Mouse (Mus musculus): ENCODE measurements around the gene Tsen2. TPM values are rescaled to one million over a fixed set of nuclear protein-coding genes. Genes with fewer than 3 reads are reported as not detected.

Gene Tsen2
- polyA plus RNA-seq, 1 experiment from 2014 or later = 24.4 TPM

- WGBS = 88% methylated on average over 3 of the region's 3 CpGs
- DNase-seq (ENCODE audit: low spot score) (no peak), ATAC-seq (ENCODE audit: low read depth) (no peak)
Measured at GRCm38 (mm10) chr6:115615983-115616382, 71.5 kb downstream of the Tsen2 start.

GRCm38 (mm10) chr6:115619818-115620217 is 75.4 kb downstream of the Tsen2 start:
- Histone ChIP-seq H3K9me3 (ENCODE audit: control insufficient read depth, low read length) (no peaks in the 10 kb centered on the region), H3K4me1 (ENCODE audit: control insufficient read depth, insufficient read depth, low read length) (no peaks in the 10 kb centered on the region), H3K27ac (replicated peaks; ENCODE audit: low read depth, low read length) (no peak overlapping the region), H3K36me3 (ENCODE audit: control insufficient read depth, insufficient read depth, low read length) (peaks cover 96% of the 10 kb centered on the region), H3K4me3 (ENCODE audit: low read depth, low read length) (no peak overlapping the region), H3K27me3 (replicated peaks; ENCODE audit: control insufficient read depth, insufficient read depth, low read length) (no peaks in the 10 kb centered on the region), H3K4me2 (ENCODE audit: low read depth, low read length) (no peak overlapping the region), H3K9ac (ENCODE audit: low read depth, low read length) (no peak overlapping the region)
- no peak for ATAC-seq (ENCODE audit: low read depth)
- WGBS = 85% methylated on average over 10 of the region's 10 CpGs
- no peak for DNase-seq (ENCODE audit: low spot score)

More at GRCm38 (mm10) chr6:115615983-115616382, 71.5 kb downstream of the Tsen2 start:
- Histone ChIP-seq H3K9ac (ENCODE audit: low read depth, low read length) (no peak overlapping the region), H3K27me3 (replicated peaks; ENCODE audit: control insufficient read depth, insufficient read depth, low read length) (no peaks in the 10 kb centered on the region), H3K27ac (replicated peaks; ENCODE audit: low read depth, low read length) (no peak overlapping the region), H3K4me2 (ENCODE audit: low read depth, low read length) (no peak overlapping the region), H3K9me3 (ENCODE audit: control insufficient read depth, low read length) (no peaks in the 10 kb centered on the region), H3K4me3 (ENCODE audit: low read depth, low read length) (no peak overlapping the region), H3K4me1 (ENCODE audit: control insufficient read depth, insufficient read depth, low read length) (no peaks in the 10 kb centered on the region), H3K36me3 (ENCODE audit: control insufficient read depth, insufficient read depth, low read length) (peaks cover 99% of the 10 kb centered on the region)

GRCm38 (mm10) chr6:115620942-115621341 is 76.5 kb downstream of the Tsen2 start:
- no peaks in the 10 kb centered on the region for H3K4me1 ChIP-seq (ENCODE audit: control insufficient read depth, insufficient read depth, low read length)

GRCm38 (mm10) chr6:115626121-115626520 is 81.7 kb downstream of the Tsen2 start:
- no peak overlapping the region for H3K4me3 ChIP-seq (ENCODE audit: low read depth, low read length)
- H3K27ac ChIP-seq (replicated peaks; ENCODE audit: low read depth, low read length) = no peak overlapping the region
- H3K27me3 ChIP-seq (replicated peaks; ENCODE audit: control insufficient read depth, insufficient read depth, low read length) = no peaks in the 10 kb centered on the region
- no peak for ATAC-seq (ENCODE audit: low read depth)
- peaks cover 79% of the 10 kb centered on the region for H3K36me3 ChIP-seq (ENCODE audit: control insufficient read depth, insufficient read depth, low read length)
- H3K4me2 ChIP-seq (ENCODE audit: low read depth, low read length) = no peak overlapping the region
- no peaks in the 10 kb centered on the region for H3K4me1 ChIP-seq (ENCODE audit: control insufficient read depth, insufficient read depth, low read length)
- WGBS = 87% methylated on average over 5 of the region's 5 CpGs
- DNase-seq (ENCODE audit: low spot score) = no peak
- no peaks in the 10 kb centered on the region for H3K9me3 ChIP-seq (ENCODE audit: control insufficient read depth, low read length)
- H3K9ac ChIP-seq (ENCODE audit: low read depth, low read length) = no peak overlapping the region

More at GRCm38 (mm10) chr6:115620942-115621341, 76.5 kb downstream of the Tsen2 start:
- Histone ChIP-seq H3K9me3 (ENCODE audit: control insufficient read depth, low read length) (no peaks in the 10 kb centered on the region), H3K36me3 (ENCODE audit: control insufficient read depth, insufficient read depth, low read length) (peaks cover 94% of the 10 kb centered on the region), H3K4me3 (ENCODE audit: low read depth, low read length) (no peak overlapping the region), H3K4me2 (ENCODE audit: low read depth, low read length) (no peak overlapping the region), H3K27ac (replicated peaks; ENCODE audit: low read depth, low read length) (no peak overlapping the region), H3K9ac (ENCODE audit: low read depth, low read length) (no peak overlapping the region), H3K27me3 (replicated peaks; ENCODE audit: control insufficient read depth, insufficient read depth, low read length) (no peaks in the 10 kb centered on the region)
- 72% methylated on average over 1 of the region's 1 CpGs for WGBS
- DNase-seq (ENCODE audit: low spot score) = no peak
- no peak for ATAC-seq (ENCODE audit: low read depth)

Other genes with a start within 250 kb of the Tsen2 start
- gene Pparg, start 183.7 kb upstream of the Tsen2 start, polyA plus RNA-seq (2014; fragmentation: Nextera tagmentation; extraction: Ambion mirVana) = 13.7 and 15.3 TPM in 2 replicates
- 0.78 and 0.92 TPM in 2 replicates for gene Mkrn2os, start 47.9 kb downstream of the Tsen2 start, polyA plus RNA-seq (2014; fragmentation: Nextera tagmentation; extraction: Ambion mirVana)
- 32.4 and 33.5 TPM in 2 replicates for gene Mkrn2, start 57.2 kb downstream of the Tsen2 start, polyA plus RNA-seq (2014; fragmentation: Nextera tagmentation; extraction: Ambion mirVana)
- gene Raf1, start 132.0 kb downstream of the Tsen2 start, polyA plus RNA-seq (2014; fragmentation: Nextera tagmentation; extraction: Ambion mirVana) = 98.6 and 112 TPM in 2 replicates
- gene Tmem40, start 217.7 kb downstream of the Tsen2 start, polyA plus RNA-seq (2014; fragmentation: Nextera tagmentation; extraction: Ambion mirVana) = 7.5 and 7.8 TPM in 2 replicates
- 36.9 and 42.6 TPM in 2 replicates for gene Cand2, start 229.9 kb downstream of the Tsen2 start, polyA plus RNA-seq (2014; fragmentation: Nextera tagmentation; extraction: Ambion mirVana)